Mouse (Mus musculus) testis, postnatal 10 days (tissue): ENCODE data around the gene Zfp746.

Source experiments
- DNase-seq: peaks from one replicate; pipeline ENCODE4 v3.0.0; 2021; ENCODE audit warnings: low spot score

Gene Zfp746

DNA sequence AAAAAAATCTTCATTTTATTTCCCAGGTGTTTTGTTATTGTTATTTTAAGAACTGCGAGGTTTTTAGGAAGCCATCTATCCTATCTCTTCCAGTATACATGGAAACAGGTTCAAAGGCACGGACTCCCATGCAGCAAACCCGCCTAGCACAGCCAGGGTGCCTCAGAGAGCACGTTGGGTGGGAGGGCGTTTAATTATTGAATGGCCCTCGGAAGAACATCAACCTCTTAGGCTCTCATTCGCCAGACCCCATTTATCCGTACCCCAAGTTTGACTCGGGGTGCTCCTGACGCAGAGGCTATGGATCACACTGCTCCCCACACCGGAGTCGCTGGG is 39.3 kb downstream of the Zfp746 start:
- no peak for DNase-seq

DNA sequence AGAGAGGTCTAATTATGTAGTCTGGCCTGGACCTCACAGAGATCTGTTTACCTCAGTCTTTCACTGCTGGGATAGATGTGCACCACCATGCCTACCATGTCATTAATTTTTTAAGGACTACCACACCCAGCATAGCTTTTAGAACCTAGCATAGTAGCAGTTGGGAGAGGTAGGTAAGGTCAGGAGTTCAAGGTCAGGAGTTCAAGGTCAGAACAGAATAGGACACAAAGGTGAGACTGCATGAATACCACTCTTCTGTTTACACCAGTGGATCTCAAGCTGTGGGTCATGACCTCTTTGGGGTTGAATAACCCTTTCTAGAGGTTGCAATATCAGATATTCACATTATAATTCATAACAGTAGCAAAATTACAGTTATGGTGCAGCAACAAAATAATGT is 53.7 kb downstream of the Zfp746 start:
- DNase-seq, result no peak

DNA sequence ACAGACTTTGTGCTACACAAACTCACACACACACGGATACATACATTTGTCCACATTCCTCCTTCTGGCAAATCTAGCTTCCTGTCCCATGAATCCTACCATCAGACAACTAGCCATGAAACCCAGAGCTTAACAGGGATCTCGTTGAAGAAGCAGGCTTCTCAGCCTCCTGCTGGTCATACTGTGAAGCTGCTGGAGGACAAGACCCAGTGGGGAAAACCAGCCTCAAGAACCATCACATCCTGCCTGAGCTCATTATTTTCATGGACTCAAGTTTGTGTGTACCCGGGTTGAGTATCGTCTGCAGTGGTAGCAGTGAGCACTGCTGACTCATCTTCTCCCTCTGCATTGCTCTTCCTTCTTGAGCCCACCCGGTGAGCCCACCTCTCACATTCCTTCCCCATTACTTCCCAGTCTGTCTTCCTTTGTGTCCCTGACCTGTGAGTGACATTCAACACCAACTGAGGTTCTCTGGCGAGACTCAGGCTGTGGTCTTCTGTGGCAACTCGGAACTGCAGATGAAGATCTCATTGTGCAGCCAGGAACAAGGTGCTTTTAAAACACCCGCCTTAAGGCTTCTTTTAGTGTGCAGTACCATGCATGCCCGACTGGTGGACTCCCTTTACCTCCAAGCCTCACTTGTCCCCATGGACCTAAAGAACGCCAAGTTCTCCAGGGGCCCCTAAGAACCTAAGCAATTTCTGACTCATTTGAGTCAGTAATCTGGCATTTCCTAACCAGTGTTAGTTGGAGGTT is 60.3 kb downstream of the Zfp746 start:
- no peak for DNase-seq

DNA sequence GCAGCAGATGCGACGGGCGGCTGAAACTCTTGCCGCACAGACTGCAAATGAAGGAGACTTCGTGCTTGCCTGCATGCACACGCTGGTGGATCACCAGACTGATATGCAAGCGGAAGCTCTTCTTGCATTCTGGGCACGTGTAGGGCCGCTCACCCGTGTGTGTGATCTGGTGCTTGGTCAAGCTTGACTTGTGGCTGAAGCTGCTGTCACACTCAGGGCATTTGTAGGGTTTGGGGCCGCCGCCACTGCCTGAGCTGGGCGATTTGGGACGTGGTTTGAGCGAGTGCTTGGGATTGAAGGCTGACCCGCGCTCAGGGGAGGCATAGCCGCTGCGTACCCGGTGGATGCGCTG is 61.4 kb downstream of the Zfp746 start:
- DNase-seq, result no peak

DNA sequence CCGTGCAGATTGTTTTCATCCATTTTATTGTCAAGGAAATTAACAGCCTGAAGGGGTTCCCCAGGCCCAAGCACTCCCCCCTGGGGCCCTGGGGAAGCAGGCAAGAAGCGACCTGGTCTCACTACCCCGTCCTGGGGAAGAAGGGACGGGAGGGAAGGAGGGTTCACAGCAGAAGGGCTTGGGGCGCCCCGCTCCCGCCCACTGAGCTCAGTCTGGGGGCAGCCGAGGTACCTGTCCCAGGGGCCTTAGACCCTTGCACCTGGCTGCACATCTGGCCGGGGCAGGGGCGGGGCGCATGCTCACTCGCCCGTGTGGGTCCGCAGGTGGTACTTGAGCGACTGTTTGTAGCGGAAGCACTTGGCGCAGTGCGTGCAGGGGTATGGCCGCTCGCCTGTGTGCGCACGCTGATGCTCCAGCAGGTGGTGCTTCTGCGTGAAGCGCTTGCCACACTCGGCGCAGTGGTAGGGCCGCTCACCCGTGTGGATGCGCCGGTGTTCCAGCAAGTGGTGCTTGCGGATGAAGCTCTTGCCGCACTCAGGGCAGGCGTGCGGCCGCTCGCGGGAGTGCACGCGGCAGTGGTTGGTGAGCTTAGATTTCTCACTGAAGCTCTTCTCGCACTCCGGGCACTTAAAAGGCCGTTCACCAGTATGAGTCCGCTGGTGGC is 61.9 kb downstream of the Zfp746 start:
- peak; percentile 53 for DNase-seq

DNA sequence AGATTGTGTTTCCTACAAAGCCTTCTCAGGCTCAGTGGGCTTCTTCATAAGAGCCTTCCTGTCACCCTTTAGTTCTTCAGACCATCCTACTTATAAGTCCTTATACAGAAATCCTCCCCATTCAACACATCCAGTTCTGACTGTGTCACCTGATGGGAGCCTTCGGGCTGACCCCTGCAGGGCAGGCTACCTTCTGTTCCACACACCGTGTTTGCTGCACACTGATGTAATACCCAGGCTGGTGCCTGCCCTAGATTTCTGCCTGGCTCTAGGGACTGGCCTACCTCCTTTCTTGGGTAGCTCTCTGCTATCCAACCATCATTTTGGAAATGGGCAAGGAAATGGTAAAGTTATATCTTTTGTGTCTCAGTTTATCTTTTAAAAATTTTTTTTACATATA is 63.7 kb downstream of the Zfp746 start:
- no peak for DNase-seq

DNA sequence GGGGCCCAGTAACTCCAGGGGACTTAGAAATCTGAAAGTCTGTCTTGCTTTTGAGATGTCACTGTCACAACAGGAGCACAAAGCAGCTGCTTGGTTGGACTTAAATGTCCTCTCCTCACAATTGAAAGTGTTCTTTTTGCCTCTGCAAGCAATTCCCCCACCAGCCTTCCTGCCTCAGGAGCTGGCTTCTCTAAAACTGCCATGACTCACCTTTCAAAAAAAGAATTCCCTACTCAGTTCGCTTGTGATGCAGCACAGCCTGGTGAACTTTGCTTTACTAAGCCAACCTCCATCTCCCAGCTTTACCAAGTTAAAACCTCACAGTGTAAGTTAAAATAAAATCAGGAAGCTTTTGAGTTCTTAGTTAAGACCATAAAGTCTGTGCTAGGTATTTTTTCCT is 64.7 kb downstream of the Zfp746 start:
- DNase-seq, result no peak

DNA sequence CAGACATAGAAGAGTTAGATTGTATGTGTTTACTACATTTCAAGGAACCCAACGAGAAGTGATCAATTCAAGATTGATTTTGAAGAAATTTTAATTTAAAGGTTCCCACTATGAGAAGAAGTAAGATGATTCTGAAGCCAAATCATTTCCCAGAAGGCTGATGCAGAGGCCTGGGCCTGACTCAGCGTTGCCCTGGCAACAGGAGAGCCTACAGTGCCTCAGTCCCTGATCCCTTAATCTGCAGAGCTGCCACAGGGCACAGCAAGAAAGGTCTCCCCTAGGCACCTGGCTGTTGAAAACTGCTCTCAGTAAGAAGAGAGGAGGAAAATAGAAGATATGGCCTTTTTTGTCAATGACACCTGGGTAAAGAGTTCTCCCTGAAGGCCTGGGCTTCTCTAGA is 66.4 kb downstream of the Zfp746 start:
- no peak for DNase-seq

DNA sequence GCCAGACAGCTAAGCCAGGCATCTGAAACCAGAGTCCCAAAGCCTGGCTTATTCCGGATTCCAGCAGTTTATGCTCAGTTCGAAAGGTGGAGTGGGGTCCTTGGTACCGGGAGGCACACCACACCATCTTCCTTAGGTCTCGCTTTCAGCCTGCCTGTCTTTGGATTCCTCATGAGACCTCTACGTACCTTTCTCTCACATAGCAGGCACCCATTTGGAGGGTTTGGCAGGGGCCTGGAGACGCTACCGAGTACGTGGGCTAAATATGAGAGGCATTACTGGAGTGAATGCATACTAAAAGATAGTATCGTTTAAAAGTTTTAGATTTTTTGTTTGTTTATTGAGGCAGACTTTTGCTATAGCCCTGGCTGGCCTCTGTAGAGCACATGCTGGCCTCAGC is 69.6 kb downstream of the Zfp746 start:
- no peak for DNase-seq

DNA sequence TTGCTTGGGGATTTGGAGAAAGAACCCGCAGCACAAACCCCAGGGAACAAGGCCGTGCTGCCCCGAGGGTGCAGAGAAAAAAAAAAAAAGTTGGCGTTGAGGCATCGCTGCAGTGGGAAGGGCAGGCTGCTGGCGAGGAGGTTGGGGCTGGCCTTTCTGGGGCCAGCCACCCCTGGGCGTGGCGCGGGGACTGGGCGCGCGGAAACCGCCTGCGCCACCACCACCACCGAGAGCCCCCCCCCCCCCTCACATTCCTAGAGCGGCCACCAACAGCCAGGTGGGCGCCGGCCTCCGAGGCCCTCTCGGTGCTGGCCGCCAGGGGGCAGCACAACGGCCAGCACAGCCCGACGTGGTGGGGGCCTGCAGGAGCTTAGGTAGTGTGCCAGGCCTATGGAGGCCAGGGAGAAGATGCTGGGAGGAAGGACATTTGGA is 70.3 kb downstream of the Zfp746 start:
- peak; percentile 83 for DNase-seq
